Mouse (Mus musculus): ENCODE measurements around the gene Hbb-bh2.

DNA sequence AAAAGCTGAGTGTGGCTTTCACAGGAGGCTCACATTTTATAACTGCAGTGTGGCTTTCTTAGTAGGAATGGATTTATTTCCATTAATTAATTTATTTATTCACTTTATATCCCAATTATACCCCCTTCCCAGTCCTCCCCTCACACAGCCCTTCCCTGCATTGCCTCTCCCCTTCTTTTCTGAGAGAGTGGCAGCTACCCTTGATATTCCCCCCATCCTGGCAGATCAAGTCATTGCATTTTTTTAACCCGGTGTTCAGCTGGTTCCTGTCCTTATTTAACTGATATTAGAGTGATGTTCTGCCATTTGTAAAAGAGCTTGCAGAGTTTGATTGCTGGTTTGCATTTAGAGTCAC, 30.5 kb downstream of the Hbb-bh2 start:
- no peak for TF ChIP-seq EP300 (IDR thresholded peaks at IDR 0.05; ENCODE audit: low read length)
- no peak for TF ChIP-seq ETS1 (conservative IDR thresholded peaks at IDR 0.05; ENCODE audit: low read depth, low read length)
- TF ChIP-seq JUND (conservative IDR thresholded peaks at IDR 0.05; ENCODE audit: low read depth, low read length): no peak
- TF ChIP-seq ZMIZ1 (IDR thresholded peaks at IDR 0.05; ENCODE audit: low read depth, low read length): no peak
- TF ChIP-seq NRF1 (IDR thresholded peaks at IDR 0.05; ENCODE audit: low read depth, low read length): no peak
- no peak for TF ChIP-seq ZNF384 (IDR thresholded peaks at IDR 0.05; ENCODE audit: low read depth, low read length)
- no peak for TF ChIP-seq CTCF (conservative IDR thresholded peaks at IDR 0.05 in 1 of 2, IDR thresholded peaks at IDR 0.05 in 1 of 2; ENCODE audit: low read depth in 2 of 2, low read length in 2 of 2)
- TF ChIP-seq MAZ (IDR thresholded peaks at IDR 0.05; ENCODE audit: low read depth, low read length): no peak
- TF ChIP-seq MYC (IDR thresholded peaks at IDR 0.05; ENCODE audit: low read depth, low read length): no peak
- no peak for TF ChIP-seq POLR2A (IDR thresholded peaks at IDR 0.05; ENCODE audit: low read depth, low read length)
- TF ChIP-seq TCF12 (IDR thresholded peaks at IDR 0.05; ENCODE audit: low read depth, low read length): no peak
